Mouse (Mus musculus) forebrain, embryonic 12.5 days (tissue): ENCODE data around the gene Crhr1. TPM values are rescaled to one million over a fixed set of nuclear protein-coding genes. Genes with fewer than 3 reads are reported as not detected.

ENCODE experiments used
- ATAC-seq: fragments of 200-750 bp; cut with Nextera tagmentation; 2 replicates; pipeline ENCODE4 v1.8.0; 2017; ENCODE audit warnings: moderate TSS enrichment; ENCODE audit not compliant: low FRiP score
- H3K27ac ChIP-seq: fragments of 300-500 bp; sonication (generic); 2 replicates; pipeline ENCODE4 v1.5.1; 2016; ENCODE audit warnings: mild to moderate bottlenecking
- H3K27me3 ChIP-seq: fragments of 300-500 bp; sonication (generic); 2 replicates; pipeline ENCODE4 v1.6.1; 2016; ENCODE audit warnings: mild to moderate bottlenecking
- H3K36me3 ChIP-seq: fragments of 300-500 bp; sonication (generic); replicated peaks from 2 replicates; pipeline ENCODE4 v1.6.1; 2016; ENCODE audit warnings: mild to moderate bottlenecking
- H3K4me1 ChIP-seq: fragments of 300-500 bp; sonication (generic); 2 replicates; pipeline ENCODE4 v1.6.1; 2016
- H3K4me2 ChIP-seq: fragments of 300-500 bp; sonication (generic); 2 replicates; pipeline ENCODE4 v1.6.1; 2016; ENCODE audit warnings: mild to moderate bottlenecking, moderate library complexity
- H3K4me3 ChIP-seq: fragments of 300-500 bp; sonication (generic); replicated peaks from 2 replicates; pipeline ENCODE4 v1.5.1; 2016; ENCODE audit warnings: mild to moderate bottlenecking
- H3K9ac ChIP-seq: fragments of 300-500 bp; sonication (generic); 2 replicates; pipeline ENCODE4 v1.6.1; 2016; ENCODE audit warnings: mild to moderate bottlenecking
- H3K9me3 ChIP-seq: fragments of 300-500 bp; sonication (generic); 2 replicates; pipeline ENCODE4 v1.6.1; 2016
- WGBS: fragments of 180-500 bp; shearing (Covaris S2); methylation state at CpG from one replicate; pipeline ENCODE4 v1.1.7; 2016; 5-methylcytosine and 5-hydroxymethylcytosine counted together
- polyA plus RNA-seq: library from polyadenylated mRNA; unstranded; fragments of >200 nt; fragmentation: Nextera tagmentation; extraction: Ambion mirVana; gene quantifications from 2 replicates; pipeline ENCODE4 v1.2.1, GENCODE M21; 2016

The Crhr1 gene
- 0.56 TPM in 2 replicates for polyA plus RNA-seq

GRCm38 (mm10) chr11:104132580-104133441, at the start of gene Crhr1:
Gene Crhr1, plus strand, starts transcription at chr11:104132855.
- Histone ChIP-seq H3K4me3 (peak within 1 kb of the TSS; percentile 57), H3K4me1 (peaks cover 22% of the 10 kb centered on the region), H3K4me2 (peak within 1 kb of the TSS; percentile 99), H3K27ac (no peak within 1 kb of the TSS), H3K27me3 (peaks cover 77% of the 10 kb centered on the region), H3K9ac (peak within 1 kb of the TSS; percentile 67), H3K36me3 (no peaks in the 10 kb centered on the region), H3K9me3 (no peaks in the 10 kb centered on the region)
- peak; percentile 72 for ATAC-seq
- under 1% methylated on average over 53 of the region's 80 CpGs for WGBS

- no peak overlapping the region for H3K4me2 ChIP-seq
- no peaks in the 10 kb centered on the region for H3K9me3 ChIP-seq
- H3K36me3 ChIP-seq: no peaks in the 10 kb centered on the region
- H3K9ac ChIP-seq: no peak overlapping the region
- no peak overlapping the region for H3K4me3 ChIP-seq
- ATAC-seq: no peak
- WGBS: 94% methylated on average over 6 of the region's 7 CpGs
- no peak overlapping the region for H3K27ac ChIP-seq
- H3K27me3 ChIP-seq: no peaks in the 10 kb centered on the region
- peaks cover 5% of the 10 kb centered on the region; the same call in 1 of the 2 replicates for H3K4me1 ChIP-seq
Observed at GRCm38 (mm10) chr11:104083248-104083647, 49.4 kb upstream of the Crhr1 start.

DNA sequence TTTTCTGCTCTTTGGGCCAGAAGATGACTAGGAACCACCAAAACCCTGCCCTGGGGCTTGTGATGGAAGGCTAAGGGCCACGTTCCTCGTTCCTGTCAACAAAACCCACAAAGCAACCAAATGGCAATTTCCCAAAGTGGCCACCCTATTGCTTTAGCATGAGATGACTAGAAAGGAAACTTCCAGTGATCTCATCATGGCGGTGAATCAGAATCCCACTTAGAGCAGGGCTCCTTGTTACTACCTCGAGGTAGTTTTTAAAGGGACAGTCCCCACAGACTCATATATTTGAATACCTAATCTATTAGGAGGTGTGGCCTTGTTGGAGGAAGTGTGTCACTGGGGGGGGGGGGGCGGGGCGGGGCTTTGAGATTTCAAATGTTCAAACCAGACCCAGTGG, 48.9 kb upstream of the Crhr1 start:
- WGBS: 80% methylated on average over 6 of the region's 6 CpGs
- Histone ChIP-seq H3K9ac (no peak overlapping the region), H3K36me3 (no peaks in the 10 kb centered on the region), H3K9me3 (no peaks in the 10 kb centered on the region), H3K4me3 (no peak overlapping the region), H3K4me1 (peaks cover 8% of the 10 kb centered on the region; the same call in 1 of the 2 replicates), H3K27me3 (no peaks in the 10 kb centered on the region), H3K27ac (no peak overlapping the region), H3K4me2 (no peak overlapping the region)
- ATAC-seq: no peak

GRCm38 (mm10) chr11:104088519-104088918, 44.1 kb upstream of the Crhr1 start:
- WGBS: 52% methylated on average over 10 of the region's 10 CpGs

DNA sequence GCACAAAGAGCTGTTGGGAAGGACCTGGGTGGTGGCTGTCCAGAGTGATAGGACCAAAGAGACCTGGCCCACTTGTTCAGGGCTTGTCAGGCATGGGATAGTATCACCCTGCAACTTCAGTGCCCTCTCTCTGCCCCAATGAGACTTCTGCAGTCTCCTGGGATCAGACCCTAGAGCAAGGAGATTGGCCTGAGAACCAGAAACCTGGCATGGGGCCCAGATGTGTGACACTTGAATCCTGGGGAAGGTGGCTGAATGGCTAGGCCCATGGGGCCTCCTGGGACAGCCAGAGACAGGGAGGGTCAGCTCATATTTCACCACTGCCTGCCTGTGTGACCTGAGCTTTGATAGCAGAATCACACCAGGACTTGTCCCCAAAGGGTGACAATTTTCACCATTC, 41.9 kb upstream of the Crhr1 start:
- H3K4me2 ChIP-seq: no peak overlapping the region
- no peaks in the 10 kb centered on the region for H3K9me3 ChIP-seq
- H3K36me3 ChIP-seq: no peaks in the 10 kb centered on the region
- peaks cover 3% of the 10 kb centered on the region; the same call in 1 of the 2 replicates for H3K4me1 ChIP-seq
- H3K9ac ChIP-seq: no peak overlapping the region
- H3K4me3 ChIP-seq: no peak overlapping the region
- no peak overlapping the region for H3K27ac ChIP-seq
- no peak for ATAC-seq
- no peaks in the 10 kb centered on the region for H3K27me3 ChIP-seq

More at GRCm38 (mm10) chr11:104088519-104088918, 44.1 kb upstream of the Crhr1 start:
- ATAC-seq: no peak
- no peak overlapping the region for H3K4me3 ChIP-seq
- H3K27ac ChIP-seq: no peak overlapping the region
- no peak overlapping the region for H3K9ac ChIP-seq
- no peak overlapping the region for H3K4me2 ChIP-seq
- no peaks in the 10 kb centered on the region for H3K36me3 ChIP-seq
- peaks cover 8% of the 10 kb centered on the region; the same call in 1 of the 2 replicates for H3K4me1 ChIP-seq
- H3K9me3 ChIP-seq: no peaks in the 10 kb centered on the region
- H3K27me3 ChIP-seq: no peaks in the 10 kb centered on the region

DNA sequence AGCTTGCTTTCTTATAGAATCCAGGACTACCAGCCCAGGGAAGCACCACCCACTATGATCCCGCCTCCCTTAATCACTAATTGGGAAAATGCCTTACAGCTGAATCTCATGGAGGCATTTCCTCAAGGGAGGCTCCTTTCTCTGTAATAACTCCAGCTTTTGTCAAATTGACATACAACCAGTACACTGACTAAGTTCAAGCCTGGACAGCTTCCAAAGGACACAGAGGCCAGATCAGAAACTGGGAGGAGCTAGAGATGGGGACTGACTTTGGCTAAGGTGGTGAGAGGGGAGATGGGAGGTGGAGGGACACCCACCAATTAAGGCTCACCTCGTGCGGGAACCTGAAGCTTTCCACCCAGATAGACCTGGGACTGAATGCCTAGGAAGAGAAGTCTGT, 37.5 kb upstream of the Crhr1 start:
- Histone ChIP-seq H3K9me3 (no peaks in the 10 kb centered on the region), H3K27me3 (peaks cover 3% of the 10 kb centered on the region; the same call in 1 of the 2 replicates), H3K4me3 (no peak overlapping the region), H3K9ac (no peak overlapping the region), H3K27ac (no peak overlapping the region), H3K36me3 (no peaks in the 10 kb centered on the region), H3K4me2 (no peak overlapping the region), H3K4me1 (no peaks in the 10 kb centered on the region)
- WGBS: 69% methylated on average over 3 of the region's 3 CpGs
- no peak for ATAC-seq

- Histone ChIP-seq H3K4me3 (no peak overlapping the region), H3K27me3 (peaks cover 4% of the 10 kb centered on the region; the same call in 1 of the 2 replicates), H3K9ac (no peak overlapping the region), H3K9me3 (no peaks in the 10 kb centered on the region), H3K4me1 (no peaks in the 10 kb centered on the region), H3K27ac (no peak overlapping the region), H3K36me3 (no peaks in the 10 kb centered on the region), H3K4me2 (no peak overlapping the region)
- 91% methylated on average over 7 of the region's 7 CpGs for WGBS
- ATAC-seq: no peak
Observed at GRCm38 (mm10) chr11:104096536-104096935, 36.1 kb upstream of the Crhr1 start.

DNA sequence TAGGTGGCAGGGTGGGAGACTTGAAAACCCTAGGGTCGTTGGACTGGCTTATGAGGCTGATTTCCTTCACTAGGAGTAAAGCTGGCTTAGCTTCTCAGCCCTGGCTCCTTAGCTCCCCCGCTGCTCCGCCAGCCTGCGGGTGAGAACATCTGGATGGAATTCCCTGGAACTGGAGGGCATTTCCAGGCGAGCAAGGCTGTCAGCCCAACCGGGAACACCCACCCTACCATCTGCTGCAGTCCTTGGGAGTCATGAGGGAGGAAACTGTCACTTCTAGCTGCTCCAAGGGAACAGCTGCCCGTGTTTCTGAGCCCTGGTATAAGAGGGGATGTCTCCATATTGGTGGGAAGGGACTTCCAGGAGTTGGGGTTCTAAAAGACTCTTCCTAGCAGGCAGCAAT, 33.1 kb upstream of the Crhr1 start:
- Histone ChIP-seq H3K4me2 (no peak overlapping the region), H3K36me3 (no peaks in the 10 kb centered on the region), H3K27me3 (peaks cover 4% of the 10 kb centered on the region; the same call in 1 of the 2 replicates), H3K9me3 (no peaks in the 10 kb centered on the region), H3K27ac (no peak overlapping the region), H3K9ac (no peak overlapping the region), H3K4me3 (no peak overlapping the region), H3K4me1 (peaks cover 17% of the 10 kb centered on the region)
- ATAC-seq: no peak
- 46% methylated on average over 7 of the region's 7 CpGs for WGBS

DNA sequence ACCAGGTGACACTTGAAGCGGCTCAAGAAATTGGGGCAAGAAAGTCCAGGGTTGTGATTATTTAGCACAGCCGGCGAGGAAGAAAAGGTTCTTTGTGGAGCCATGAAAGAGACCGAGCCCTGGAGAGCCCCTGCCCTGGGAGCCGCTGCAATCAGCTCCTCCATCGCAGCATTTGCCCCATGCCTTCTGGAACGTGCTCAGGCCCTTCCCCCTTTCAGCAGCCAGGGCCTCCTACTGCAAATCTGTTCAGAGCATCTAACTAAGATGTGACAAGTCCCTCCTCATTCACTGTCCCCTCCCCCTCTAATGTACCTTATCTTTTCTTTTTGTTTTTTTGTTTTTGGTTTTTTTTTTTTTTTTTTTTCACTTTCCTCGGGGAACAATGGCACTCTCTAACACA, 30.0 kb upstream of the Crhr1 start:
- Histone ChIP-seq H3K4me3 (no peak overlapping the region), H3K9me3 (no peaks in the 10 kb centered on the region), H3K36me3 (no peaks in the 10 kb centered on the region), H3K27me3 (peaks cover 4% of the 10 kb centered on the region; the same call in 1 of the 2 replicates), H3K4me2 (no peak overlapping the region), H3K27ac (no peak overlapping the region), H3K9ac (no peak overlapping the region), H3K4me1 (peaks cover 42% of the 10 kb centered on the region)
- WGBS: 4% methylated on average over 8 of the region's 8 CpGs
- no peak for ATAC-seq

DNA sequence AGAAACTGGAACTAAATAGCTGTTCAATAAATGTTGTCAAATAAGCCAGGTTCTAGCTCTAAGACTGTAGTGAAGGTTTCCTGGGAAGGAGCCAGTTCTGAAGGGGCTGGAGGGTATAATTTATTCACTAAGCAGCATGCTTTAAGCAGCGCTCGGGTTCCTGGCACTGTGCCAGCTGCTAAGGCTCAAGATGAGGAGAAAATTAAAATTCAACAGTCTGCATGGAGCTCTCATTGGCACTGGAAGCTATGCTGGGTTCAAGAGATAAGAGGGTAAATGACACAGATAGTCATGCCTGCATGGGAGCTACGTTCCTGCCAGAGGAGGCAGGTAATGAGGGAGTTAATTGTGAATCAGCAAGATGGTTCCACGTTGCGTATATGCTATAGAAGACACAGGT, 26.3 kb upstream of the Crhr1 start:
- WGBS: 43% methylated on average over 5 of the region's 5 CpGs
- peak; percentile 82; the same call in 1 of the 2 replicates for ATAC-seq
- H3K27ac ChIP-seq: peak overlapping the region; percentile 36; the same call in 1 of the 2 replicates
- H3K4me1 ChIP-seq: peaks cover 42% of the 10 kb centered on the region
- no peak overlapping the region for H3K9ac ChIP-seq
- H3K27me3 ChIP-seq: no peaks in the 10 kb centered on the region; the same call in 1 of the 2 replicates
- H3K4me2 ChIP-seq: no peak overlapping the region
- no peak overlapping the region for H3K4me3 ChIP-seq
- no peaks in the 10 kb centered on the region for H3K36me3 ChIP-seq
- H3K9me3 ChIP-seq: no peaks in the 10 kb centered on the region

- no peak overlapping the region for H3K27ac ChIP-seq
- ATAC-seq: no peak
Observed at GRCm38 (mm10) chr11:104106969-104107368, 25.7 kb upstream of the Crhr1 start.

DNA sequence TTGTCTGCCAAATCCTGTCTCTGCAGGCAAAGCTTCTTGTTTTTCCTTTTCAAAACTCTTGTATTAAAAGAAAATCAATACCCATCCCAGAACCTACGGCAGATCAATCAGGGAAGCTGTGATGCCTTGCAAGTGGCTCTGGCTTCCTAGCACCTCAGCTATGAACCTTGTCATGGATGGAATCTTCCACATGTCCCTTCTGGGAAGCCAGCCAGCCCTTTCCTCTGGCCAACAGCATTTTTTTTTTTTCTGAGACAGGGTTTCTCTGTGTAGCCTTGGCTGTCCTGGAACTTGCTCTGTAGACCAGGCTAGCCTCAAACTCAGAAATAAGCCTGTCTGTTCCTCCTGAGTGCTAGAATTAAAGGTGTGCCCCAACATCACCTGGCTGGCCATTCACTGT, 22.3 kb upstream of the Crhr1 start:
- no peak overlapping the region for H3K9ac ChIP-seq
- 61% methylated on average over 1 of the region's 1 CpGs for WGBS

More at GRCm38 (mm10) chr11:104106969-104107368, 25.7 kb upstream of the Crhr1 start:
- H3K4me1 ChIP-seq: peaks cover 39% of the 10 kb centered on the region
- H3K36me3 ChIP-seq: no peaks in the 10 kb centered on the region
- H3K9ac ChIP-seq: no peak overlapping the region
- no peak overlapping the region for H3K4me2 ChIP-seq
- H3K4me3 ChIP-seq: no peak overlapping the region
- no peaks in the 10 kb centered on the region for H3K27me3 ChIP-seq
- WGBS: 89% methylated on average over 2 of the region's 2 CpGs
- H3K9me3 ChIP-seq: no peaks in the 10 kb centered on the region

DNA sequence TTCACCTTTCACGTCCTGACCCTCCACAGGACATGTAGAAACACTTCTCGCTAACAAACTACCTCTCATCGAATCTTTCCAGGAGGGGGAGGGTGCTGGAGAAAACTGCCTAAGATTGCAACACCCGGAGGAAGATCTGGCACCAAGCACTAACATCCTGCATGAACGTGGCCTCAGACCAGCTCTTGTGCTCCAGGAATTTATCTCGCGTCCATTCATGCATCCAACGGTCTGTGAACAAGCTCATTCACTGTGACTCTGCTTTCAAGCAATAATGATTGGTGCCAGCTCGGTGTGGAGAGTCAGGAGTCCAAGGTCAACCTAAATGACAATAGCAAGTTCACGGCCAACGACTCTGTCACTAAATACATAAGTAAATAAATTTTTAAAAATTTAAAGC, 20.8 kb upstream of the Crhr1 start:
- no peak overlapping the region for H3K4me2 ChIP-seq
- no peak for ATAC-seq
- H3K36me3 ChIP-seq: no peaks in the 10 kb centered on the region
- no peak overlapping the region for H3K4me3 ChIP-seq
- H3K9me3 ChIP-seq: no peaks in the 10 kb centered on the region
- H3K27ac ChIP-seq: no peak overlapping the region
- WGBS: 69% methylated on average over 11 of the region's 11 CpGs
- H3K27me3 ChIP-seq: no peaks in the 10 kb centered on the region
- H3K4me1 ChIP-seq: peaks cover 11% of the 10 kb centered on the region
- H3K9ac ChIP-seq: no peak overlapping the region

More for the DNA sequence above, 22.3 kb upstream of the Crhr1 start:
- Histone ChIP-seq H3K36me3 (no peaks in the 10 kb centered on the region), H3K27ac (no peak overlapping the region), H3K4me1 (peaks cover 26% of the 10 kb centered on the region), H3K27me3 (no peaks in the 10 kb centered on the region), H3K9me3 (no peaks in the 10 kb centered on the region), H3K4me2 (no peak overlapping the region), H3K4me3 (no peak overlapping the region)
- ATAC-seq: no peak
